Mouse (Mus musculus) lung, embryonic 14.5 days (tissue): ENCODE measurements at regions not wholly inside any gene's neighbourhood (a gene's known extent, or its start where the extent isn't known, plus 50 kb on each side); places are given as distances from the start of the nearest gene placed in this dataset.

Experiments
- ATAC-seq: fragments of 200-750 bp; cut with Nextera tagmentation; 2 replicates; pipeline ENCODE4 v1.8.0; 2017; ENCODE audit warnings: mild to moderate bottlenecking, moderate TSS enrichment, moderate library complexity; ENCODE audit not compliant: insufficient read depth
- DNase-seq: peaks from one replicate; pipeline ENCODE4 v3.0.0-alpha.2; 2015
- H3K27ac ChIP-seq: fragments of 300-500 bp; sonication (generic); 2 replicates; pipeline ENCODE4 v1.5.1; 2014; ENCODE audit warnings: low read depth, mild to moderate bottlenecking, moderate library complexity
- H3K27me3 ChIP-seq: fragments of 300-500 bp; sonication (generic); 2 replicates; pipeline ENCODE4 v1.6.1; 2014; ENCODE audit warnings: low read length, control low read depth; ENCODE audit not compliant: insufficient read depth
- H3K36me3 ChIP-seq: fragments of 300-500 bp; sonication (generic); 2 replicates; pipeline ENCODE4 v1.6.1; 2014; ENCODE audit warnings: control low read depth; ENCODE audit not compliant: insufficient read depth
- H3K4me1 ChIP-seq: fragments of 300-500 bp; sonication (generic); 2 replicates; pipeline ENCODE4 v1.6.1; 2014; ENCODE audit warnings: antibody characterized with exemption, control low read depth; ENCODE audit not compliant: insufficient read depth
- H3K4me2 ChIP-seq: fragments of 300-500 bp; sonication (generic); 2 replicates; pipeline ENCODE4 v1.6.1; 2014; ENCODE audit warnings: mild to moderate bottlenecking
- H3K4me3 ChIP-seq: fragments of 300-500 bp; sonication (generic); 2 replicates; pipeline ENCODE4 v1.5.1; 2014; ENCODE audit warnings: low read depth, low read length
- H3K9ac ChIP-seq: fragments of 300-500 bp; sonication (generic); 2 replicates; pipeline ENCODE4 v1.6.1; 2014
- H3K9me3 ChIP-seq: fragments of 300-500 bp; sonication (generic); 2 replicates; pipeline ENCODE4 v1.6.1; 2016; ENCODE audit warnings: low read depth, low read length, control low read depth
- CTCF ChIP-seq: IDR thresholded peaks from 2 replicates; pipeline ENCODE4 v1.5.1; 2016; ENCODE audit warnings: antibody characterized with exemption, low read depth
- WGBS: fragments of 180-500 bp; shearing (Covaris S2); extraction: QIAGEN DNeasy Blood & Tissue Kit; methylation state at CpG from one replicate; pipeline ENCODE4 v1.1.7; 2014; 5-methylcytosine and 5-hydroxymethylcytosine counted together

DNA sequence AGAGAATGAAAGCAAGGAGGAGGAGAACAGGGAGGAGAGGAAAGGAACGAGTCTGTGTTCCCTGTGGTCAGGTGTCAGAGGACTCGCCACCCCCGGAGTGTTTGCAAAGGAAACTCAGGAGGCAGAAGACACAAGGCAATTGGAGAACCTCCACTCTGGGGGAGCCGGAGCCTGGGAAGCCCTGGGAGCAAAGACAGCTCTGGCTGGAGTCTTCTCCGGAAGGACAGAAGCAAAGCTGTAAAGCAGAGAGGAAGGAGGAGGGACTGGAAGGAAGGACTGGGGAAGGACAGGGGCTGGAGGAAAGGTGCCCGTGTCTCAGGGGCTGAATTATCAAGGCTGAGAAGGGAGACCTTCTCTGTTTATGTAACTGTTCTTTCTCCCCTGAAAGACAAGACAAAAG, 373.9 kb downstream of the Adam3 start:
- Histone ChIP-seq H3K9ac (peak overlapping the region; percentile 9; the same call in 1 of the 2 replicates), H3K4me1 (peaks cover 5% of the 10 kb centered on the region; the same call in 1 of the 2 replicates), H3K27me3 (no peaks in the 10 kb centered on the region), H3K4me3 (peak overlapping the region; percentile 6; the same call in 1 of the 2 replicates), H3K9me3 (no peaks in the 10 kb centered on the region), H3K36me3 (no peaks in the 10 kb centered on the region), H3K27ac (no peak overlapping the region), H3K4me2 (peak overlapping the region; percentile 49)
- no peak for DNase-seq
- no peak for TF ChIP-seq CTCF
- WGBS = 4% methylated on average over 6 of the region's 6 CpGs
- ATAC-seq = no peak

DNA sequence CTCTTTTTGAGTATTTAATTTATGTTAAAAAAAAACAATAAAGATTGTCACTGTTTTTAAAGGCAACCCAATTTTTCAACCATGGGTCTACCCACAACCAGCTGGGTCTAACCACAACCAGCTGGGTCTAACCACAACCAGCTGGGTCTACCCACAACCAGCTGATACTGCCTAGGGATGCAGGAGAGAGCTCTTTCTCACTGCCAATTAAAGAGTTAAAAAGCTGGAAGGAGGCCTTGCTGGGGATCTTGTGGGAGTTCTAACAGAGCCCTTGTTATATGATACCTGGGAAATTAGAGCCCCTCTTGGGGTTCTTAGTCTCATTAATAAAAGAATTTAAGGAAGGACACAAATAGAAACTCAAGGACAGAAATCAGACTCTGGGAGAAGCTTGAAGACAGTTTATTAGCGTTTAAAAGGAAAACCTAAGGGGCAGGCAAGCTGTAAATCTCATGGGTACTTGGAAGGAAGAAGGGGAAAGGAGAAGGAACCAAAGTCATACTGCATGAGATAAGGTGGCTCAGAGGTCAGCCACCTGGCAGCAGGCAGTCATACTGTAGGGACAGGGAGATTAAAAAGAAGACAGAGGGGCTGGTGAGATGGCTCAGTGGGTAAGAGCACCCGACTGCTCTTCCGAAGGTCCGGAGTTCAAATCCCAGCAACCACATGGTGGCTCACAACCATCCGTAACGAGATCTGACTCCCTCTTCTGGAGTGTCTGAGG, 379.1 kb downstream of the Adam3 start:
- no peak for TF ChIP-seq CTCF
- WGBS = 54% methylated on average over 6 of the region's 6 CpGs
- DNase-seq = no peak
- H3K27ac ChIP-seq = no peak overlapping the region
- peaks cover 1% of the 10 kb centered on the region; the same call in 1 of the 2 replicates for H3K4me1 ChIP-seq
- no peak for ATAC-seq
- no peaks in the 10 kb centered on the region for H3K36me3 ChIP-seq
- H3K4me3 ChIP-seq = no peak overlapping the region
- H3K4me2 ChIP-seq = no peak overlapping the region
- no peaks in the 10 kb centered on the region for H3K9me3 ChIP-seq
- H3K9ac ChIP-seq = no peak overlapping the region
- no peaks in the 10 kb centered on the region for H3K27me3 ChIP-seq

DNA sequence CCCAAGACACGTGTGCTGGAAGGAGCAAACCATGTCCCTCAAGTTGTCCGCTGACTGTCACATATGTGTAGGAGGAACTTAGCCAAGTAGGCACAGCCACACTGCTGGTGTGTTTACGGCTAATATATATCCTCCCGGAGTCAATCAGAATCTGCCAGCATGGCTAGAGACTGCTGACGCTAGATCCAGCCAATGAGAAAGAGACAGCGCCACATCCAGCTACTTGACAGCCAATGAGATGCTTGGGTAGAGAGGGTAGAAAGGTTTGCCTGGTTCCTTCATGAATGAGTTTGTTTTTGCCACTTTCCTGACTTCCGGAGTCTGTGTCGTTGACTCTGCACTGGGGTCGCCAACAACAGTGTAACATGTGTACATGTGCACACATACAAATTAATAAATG, 387.0 kb downstream of the Adam3 start:
- Histone ChIP-seq H3K9ac (no peak overlapping the region), H3K27me3 (no peaks in the 10 kb centered on the region), H3K4me2 (no peak overlapping the region), H3K27ac (no peak overlapping the region), H3K4me1 (no peaks in the 10 kb centered on the region), H3K9me3 (no peaks in the 10 kb centered on the region), H3K36me3 (no peaks in the 10 kb centered on the region), H3K4me3 (no peak overlapping the region)
- no peak for ATAC-seq
- peak; percentile 23 for DNase-seq
- TF ChIP-seq CTCF = no peak
- WGBS = 84% methylated on average over 9 of the region's 9 CpGs

DNA sequence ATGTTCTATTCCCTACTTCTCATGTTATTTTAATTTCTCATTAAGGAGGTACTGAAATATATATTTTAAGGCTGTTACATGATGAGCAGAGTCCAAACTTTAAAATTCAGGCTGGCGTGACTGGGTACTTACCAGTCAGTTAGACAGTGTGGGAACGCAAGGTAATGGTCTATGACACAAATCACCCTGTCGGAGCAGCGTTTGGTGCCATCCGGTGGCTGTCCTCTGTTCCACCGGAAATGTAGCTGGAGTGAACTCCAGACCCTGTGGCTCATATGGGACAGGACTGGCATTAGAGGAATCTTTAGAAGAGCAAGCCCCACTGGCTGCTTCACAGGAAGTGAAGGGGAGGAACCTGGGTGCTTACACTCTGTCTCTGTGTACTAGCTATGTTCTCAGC, 388.0 kb downstream of the Adam3 start:
- H3K4me3 ChIP-seq = no peak overlapping the region
- no peak for ATAC-seq

DNA sequence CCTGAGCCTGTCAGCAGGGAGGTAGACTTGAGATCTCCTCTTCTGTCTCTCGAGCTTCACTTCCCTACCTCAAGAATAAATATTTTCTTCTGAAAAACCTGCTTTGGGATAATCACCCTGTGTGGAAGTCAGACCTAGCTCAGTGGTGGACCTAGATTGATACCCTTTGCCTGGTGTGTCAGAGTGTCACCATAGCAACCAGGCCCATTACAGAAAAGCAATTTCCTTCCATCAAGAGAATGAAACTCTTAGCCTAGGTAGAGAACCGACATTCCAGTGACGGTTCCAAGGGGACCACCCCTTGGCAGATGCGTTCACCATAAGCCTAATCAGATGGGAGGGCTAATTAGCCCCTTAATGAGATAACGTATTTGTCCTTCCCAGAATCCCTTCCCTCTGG, 389.9 kb downstream of the Adam3 start:
- no peak for TF ChIP-seq CTCF
- H3K36me3 ChIP-seq = no peaks in the 10 kb centered on the region
- H3K9me3 ChIP-seq = no peaks in the 10 kb centered on the region
- no peak overlapping the region for H3K4me2 ChIP-seq
- no peak overlapping the region for H3K4me3 ChIP-seq
- DNase-seq (no peak), ATAC-seq (no peak)
- no peak overlapping the region for H3K27ac ChIP-seq
- H3K27me3 ChIP-seq = no peaks in the 10 kb centered on the region
- no peaks in the 10 kb centered on the region for H3K4me1 ChIP-seq
- 49% methylated on average over 5 of the region's 5 CpGs for WGBS
- no peak overlapping the region for H3K9ac ChIP-seq

More for the DNA sequence above, 388.0 kb downstream of the Adam3 start:
- H3K9ac ChIP-seq = no peak overlapping the region
- peak; percentile 56 for TF ChIP-seq CTCF
- WGBS = 43% methylated on average over 6 of the region's 6 CpGs
- DNase-seq = peak; percentile 60
- no peak overlapping the region for H3K4me2 ChIP-seq
- no peaks in the 10 kb centered on the region for H3K9me3 ChIP-seq
- no peaks in the 10 kb centered on the region for H3K36me3 ChIP-seq
- no peaks in the 10 kb centered on the region for H3K27me3 ChIP-seq
- no peaks in the 10 kb centered on the region for H3K4me1 ChIP-seq
- no peak overlapping the region for H3K27ac ChIP-seq

DNA sequence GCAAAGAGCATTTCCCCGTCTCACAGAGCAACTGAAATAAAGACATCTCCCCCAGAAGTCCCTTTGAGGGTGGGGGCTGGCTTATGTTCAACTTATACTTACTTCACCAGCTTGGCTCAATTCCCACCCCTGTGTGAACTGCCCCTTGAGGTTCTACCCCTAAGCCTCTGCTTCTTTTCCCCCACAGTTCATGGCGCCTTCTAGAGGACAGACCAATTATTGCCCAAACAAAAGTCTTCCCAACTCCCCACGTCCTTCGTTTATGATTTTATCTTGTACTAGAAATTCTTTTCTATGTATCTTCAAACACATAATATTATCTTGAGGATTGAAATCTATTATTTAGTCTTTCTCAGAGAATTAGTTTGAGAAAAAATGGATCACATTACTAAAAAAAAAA, 391.9 kb downstream of the Adam3 start:
- no peaks in the 10 kb centered on the region for H3K36me3 ChIP-seq
- WGBS = 65% methylated on average over 4 of the region's 4 CpGs
- no peaks in the 10 kb centered on the region for H3K27me3 ChIP-seq
- ATAC-seq = no peak
- H3K4me3 ChIP-seq = no peak overlapping the region
- H3K9me3 ChIP-seq = no peaks in the 10 kb centered on the region; the same call in 1 of the 2 replicates
- TF ChIP-seq CTCF = no peak; the same call in 1 of the 2 replicates
- no peaks in the 10 kb centered on the region for H3K4me1 ChIP-seq
- no peak overlapping the region for H3K27ac ChIP-seq
- H3K9ac ChIP-seq = no peak overlapping the region
- peak; percentile 9 for DNase-seq
- H3K4me2 ChIP-seq = no peak overlapping the region

DNA sequence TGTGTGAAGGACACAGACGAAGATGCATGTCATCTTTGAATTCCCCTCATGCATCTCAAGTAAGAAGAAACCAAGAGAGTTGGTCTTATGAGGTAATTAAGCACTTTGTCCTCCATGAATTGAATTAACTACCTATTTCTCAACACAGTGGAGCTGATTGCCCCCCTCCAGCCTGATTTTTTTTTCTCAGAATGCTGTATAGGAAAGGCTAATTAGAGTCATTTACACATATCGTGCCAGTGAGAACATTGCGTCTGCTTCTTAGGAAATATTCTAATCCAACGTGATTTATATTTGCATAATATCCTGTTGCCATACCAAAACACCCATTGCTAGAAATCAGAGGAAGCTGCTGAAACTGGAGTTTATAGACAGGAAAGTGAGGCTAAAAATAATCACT, 414.8 kb downstream of the Adam3 start:
- ATAC-seq (no peak), DNase-seq (peak; percentile 13)
- Histone ChIP-seq H3K36me3 (no peaks in the 10 kb centered on the region), H3K27ac (no peak overlapping the region), H3K9ac (no peak overlapping the region), H3K27me3 (no peaks in the 10 kb centered on the region), H3K4me1 (no peaks in the 10 kb centered on the region), H3K4me2 (no peak overlapping the region), H3K9me3 (no peaks in the 10 kb centered on the region), H3K4me3 (no peak overlapping the region)
- TF ChIP-seq CTCF = no peak
- WGBS = 71% methylated on average over 4 of the region's 4 CpGs
